Comparison of ENCODE assay signal across 32 mouse cellular contexts in genomic region chr3:101313266-101314051, GRCm38 (mm10). TPM values are rescaled to one million over a fixed set of nuclear protein-coding genes. Genes with fewer than 3 reads are reported as not detected.
DNase-seq lines count a peak whose midpoint lies in the region; ATAC-seq and TF ChIP-seq lines count a peak whose summit lies in the region.
"Had no signal": no experiment of that assay in that cellular context is flagged by ENCODE, and none has a peak within 500 bp of the region (broad histone marks: within the 10 kb centered on the region; RNA-seq: fewer than 3 reads in every experiment).

No protein-coding gene starts in this region.

- no peaks in the 10 kb centered on the region for H3K9me3 ChIP-seq in stomach, postnatal 0 days (ENCODE audit: control insufficient read depth, low read length)
- H3K9me3 ChIP-seq in hindbrain, postnatal 0 days (ENCODE audit: low read length): no peaks in the 10 kb centered on the region
- H3K9me3 ChIP-seq: embryonic facial prominence, embryonic 15.5 days; heart, embryonic 10.5 days; intestine, embryonic 15.5 days had no signal

- no peaks in the 10 kb centered on the region for H3K36me3 ChIP-seq in stomach, postnatal 0 days (ENCODE audit: control insufficient read depth, insufficient read depth, low read length)
- H3K36me3 ChIP-seq in hindbrain, postnatal 0 days (ENCODE audit: insufficient read depth, low read length): no peaks in the 10 kb centered on the region
- H3K36me3 ChIP-seq: embryonic facial prominence, embryonic 15.5 days; heart, embryonic 10.5 days; intestine, embryonic 15.5 days had no signal

- no peak overlapping the region for H3K4me3 ChIP-seq in stomach, postnatal 0 days (ENCODE audit: low read depth, low read length)
- no peak overlapping the region for H3K4me3 ChIP-seq in hindbrain, postnatal 0 days (ENCODE audit: low read length)
- H3K4me3 ChIP-seq: embryonic facial prominence, embryonic 15.5 days; gastrocnemius, adult 2 months; heart, embryonic 10.5 days; intestine, embryonic 15.5 days; layer of hippocampus, adult 2 months; left cerebral cortex, adult 2 months had no signal

- WGBS in stomach, postnatal 0 days: 65% methylated on average over 8 of the region's 8 CpGs
- 79% methylated on average over 8 of the region's 8 CpGs for WGBS in hindbrain, postnatal 0 days

- no peak overlapping the region for H3K4me2 ChIP-seq in stomach, postnatal 0 days (replicated peaks; ENCODE audit: low read depth)
- H3K4me2 ChIP-seq in hindbrain, postnatal 0 days (ENCODE audit: low read depth, low read length): no peak overlapping the region
- H3K4me2 ChIP-seq: embryonic facial prominence, embryonic 15.5 days; hindbrain, embryonic 14.5 days; intestine, embryonic 15.5 days; lung, embryonic 14.5 days; midbrain, embryonic 11.5 days had no signal

- no peak overlapping the region for H3K27ac ChIP-seq in stomach, postnatal 0 days (replicated peaks)
- H3K27ac ChIP-seq in hindbrain, postnatal 0 days: no peak overlapping the region
- H3K27ac ChIP-seq: embryonic facial prominence, embryonic 15.5 days; gastrocnemius, adult 2 months; heart, embryonic 10.5 days; hindbrain, embryonic 14.5 days; intestine, embryonic 15.5 days; layer of hippocampus, adult 2 months; left cerebral cortex, adult 2 months had no signal

- no peak for TF ChIP-seq EP300 in stomach, postnatal 0 days (optimal IDR thresholded peaks at IDR 0.05)

- no peaks in the 10 kb centered on the region for H3K4me1 ChIP-seq in stomach, postnatal 0 days (replicated peaks; ENCODE audit: control insufficient read depth, insufficient read depth)
- H3K4me1 ChIP-seq in hindbrain, postnatal 0 days (ENCODE audit: insufficient read depth, low read length): no peaks in the 10 kb centered on the region
- H3K4me1 ChIP-seq: intestine, embryonic 15.5 days had no signal

- DNase-seq in lung, postnatal 36 days: peak; percentile 54
- DNase-seq in lung, postnatal 14 days: no peak
- peak; percentile 5 for DNase-seq in stomach, postnatal 0 days (ENCODE audit: low spot score)
- DNase-seq in hindbrain, postnatal 0 days (ENCODE audit: low spot score): no peak
- DNase-seq in adrenal gland, postnatal 14 days: no peak
- no peak for DNase-seq in kidney, postnatal 36 days
- DNase-seq: adrenal gland, postnatal 25 days; B cell, adult 2 months; cerebellum, adult 9-11 months; forebrain, postnatal 0 days; gastrocnemius, adult 2 months; heart, postnatal 4 days; kidney, adult 9 months; kidney, postnatal 14 days; lung, embryonic 14.5 days; retina, postnatal 1 day; thymus, postnatal 25 days had no signal

- TF ChIP-seq CTCF in stomach, postnatal 0 days (IDR thresholded peaks at IDR 0.05; ENCODE audit: low read depth): no peak
- TF ChIP-seq CTCF in hindbrain, postnatal 0 days (IDR thresholded peaks at IDR 0.05; ENCODE audit: low read depth): no peak

- no peak overlapping the region for H3K9ac ChIP-seq in stomach, postnatal 0 days (ENCODE audit: low read length)
- no peak overlapping the region for H3K9ac ChIP-seq in hindbrain, postnatal 0 days (replicated peaks; ENCODE audit: low read length)
- H3K9ac ChIP-seq: embryonic facial prominence, embryonic 15.5 days; forebrain, postnatal 0 days; hindbrain, embryonic 14.5 days; intestine, embryonic 15.5 days; lung, embryonic 14.5 days had no signal

- H3K27me3 ChIP-seq in stomach, postnatal 0 days (ENCODE audit: control insufficient read depth, insufficient read depth, low read length): no peaks in the 10 kb centered on the region
- H3K27me3 ChIP-seq in hindbrain, postnatal 0 days (ENCODE audit: insufficient read depth, low read length): no peaks in the 10 kb centered on the region
- H3K27me3 ChIP-seq: embryonic facial prominence, embryonic 15.5 days; intestine, embryonic 15.5 days had no signal

- ATAC-seq in granulocyte monocyte progenitor cell, adult 5-6 weeks (replicated peaks; ENCODE audit: poor library complexity, severe bottlenecking): peak; percentile 70
- peak; percentile 78 for ATAC-seq in megakaryocyte, adult 5-6 weeks (ENCODE audit: poor library complexity, severe bottlenecking)
- ATAC-seq in stomach, postnatal 0 days (ENCODE audit: low FRiP score, low TSS enrichment): no peak
- no peak for ATAC-seq in hindbrain, postnatal 0 days
- ATAC-seq: activated CD4-positive, CD25-positive, alpha-beta regulatory T cell, adult 4 months; forebrain, postnatal 0 days; intestine, embryonic 15.5 days had no signal

RNA-seq across cellular contexts. Expression of gene Cd2, which starts 25.7 kb away (rescaled TPM):
- total RNA-seq in granulocyte monocyte progenitor cell, adult 5-6 weeks (2014; fragmentation: Nextera tagmentation): not detected in 2 replicates
- total RNA-seq in granulocyte monocyte progenitor cell, adult 5-6 weeks (2017): not detected in 2 replicates
- total RNA-seq in megakaryocyte, adult 5-6 weeks (2015): 3.1 and 3.2 TPM in 2 replicates
- total RNA-seq in megakaryocyte, adult 5-6 weeks (2017): 6.6 and 7.3 TPM in 2 replicates
- polyA plus RNA-seq in stomach, postnatal 0 days (2015; fragmentation: Nextera tagmentation; extraction: Ambion mirVana): 0.17 TPM in 1 of 2 replicates, not detected in the other
- not detected in 2 replicates for total RNA-seq in hindbrain, postnatal 0 days (2014; rRNA removed)
- not detected in 2 replicates for polyA plus RNA-seq in hindbrain, postnatal 0 days (2015; fragmentation: Nextera tagmentation; extraction: Ambion mirVana)
- total RNA-seq in adrenal gland, postnatal 14 days (2021): 1.3 and 16.9 TPM in 2 replicates
- total RNA-seq: forebrain, postnatal 0 days; gastrocnemius, adult 2 months; layer of hippocampus, adult 2 months; left cerebral cortex, adult 2 months; left cerebral cortex, postnatal 36 days; MEL had no signal
- polyA plus RNA-seq: hindbrain, embryonic 14.5 days; limb, embryonic 14.5 days; midbrain, embryonic 11.5 days; neural tube, embryonic 11.5 days; stomach, embryonic 14.5 days had no signal

Comparison
In these comparisons a context has a peak if more than half of its experiments do, and no peak if none do; other contexts are left out.
1. DNase-seq: peak in lung, postnatal 36 days (single experiment) and stomach, postnatal 0 days (single experiment); none in lung, postnatal 14 days (single experiment), hindbrain, postnatal 0 days (single experiment), adrenal gland, postnatal 14 days (single experiment) and kidney, postnatal 36 days (0 of 2).
2. ATAC-seq: peak in granulocyte monocyte progenitor cell, adult 5-6 weeks (single experiment) and megakaryocyte, adult 5-6 weeks (single experiment); none in stomach, postnatal 0 days (single experiment) and hindbrain, postnatal 0 days (single experiment).